Mouse (Mus musculus) Patski (cell line): Measurements from ENCODE around the gene Rps6ka4. TPM values are rescaled to one million over a fixed set of nuclear protein-coding genes. Genes with fewer than 3 reads are reported as not detected.

Experiments
- ATAC-seq: fragments of 100-300 bp; one replicate; pipeline ENCODE4 v1.8.0; 2021
- CTCF ChIA-PET: fragments of 350-600 bp; sonication (Branson Sonifier 250); formaldehyde crosslinking; loops from one replicate; lab custom pipeline; 2022; ENCODE audit warnings: inconsistent platforms; lab: Charles Lee
- POLR2A ChIA-PET: fragments of 350-600 bp; sonication (Branson Sonifier 250); formaldehyde crosslinking; loops from one replicate; lab custom pipeline; 2022; ENCODE audit warnings: antibody characterized with exemption, inconsistent platforms; lab: Charles Lee
- DNase-seq: peaks from one replicate; pipeline ENCODE4 v3.0.0-alpha.2; 2011; ENCODE audit warnings: low read depth, low spot score
- H3K27me3 ChIP-seq: fragments of 371-371 bp; one replicate; pipeline ENCODE4 v1.5.1; 2021
- CTCF ChIP-seq: fragments of 100-300 bp; IDR thresholded peaks from one replicate; pipeline ENCODE4 v1.5.1; 2021
- in situ Hi-C: fragments of 300-500 bp; cut with MboI; formaldehyde crosslinking; loops from 3 replicates; pipeline ENCODE4 v1.11.1; 2018; ENCODE audit warnings: low pct_unique_long_range_greater_than_20kb, mixed read lengths
- polyA plus RNA-seq: library from polyadenylated mRNA; unstranded; gene quantifications from one replicate; pipeline ENCODE4 v1.2.3, GENCODE M21; 2021

The Rps6ka4 gene
- 51.4 TPM for polyA plus RNA-seq

DNA sequence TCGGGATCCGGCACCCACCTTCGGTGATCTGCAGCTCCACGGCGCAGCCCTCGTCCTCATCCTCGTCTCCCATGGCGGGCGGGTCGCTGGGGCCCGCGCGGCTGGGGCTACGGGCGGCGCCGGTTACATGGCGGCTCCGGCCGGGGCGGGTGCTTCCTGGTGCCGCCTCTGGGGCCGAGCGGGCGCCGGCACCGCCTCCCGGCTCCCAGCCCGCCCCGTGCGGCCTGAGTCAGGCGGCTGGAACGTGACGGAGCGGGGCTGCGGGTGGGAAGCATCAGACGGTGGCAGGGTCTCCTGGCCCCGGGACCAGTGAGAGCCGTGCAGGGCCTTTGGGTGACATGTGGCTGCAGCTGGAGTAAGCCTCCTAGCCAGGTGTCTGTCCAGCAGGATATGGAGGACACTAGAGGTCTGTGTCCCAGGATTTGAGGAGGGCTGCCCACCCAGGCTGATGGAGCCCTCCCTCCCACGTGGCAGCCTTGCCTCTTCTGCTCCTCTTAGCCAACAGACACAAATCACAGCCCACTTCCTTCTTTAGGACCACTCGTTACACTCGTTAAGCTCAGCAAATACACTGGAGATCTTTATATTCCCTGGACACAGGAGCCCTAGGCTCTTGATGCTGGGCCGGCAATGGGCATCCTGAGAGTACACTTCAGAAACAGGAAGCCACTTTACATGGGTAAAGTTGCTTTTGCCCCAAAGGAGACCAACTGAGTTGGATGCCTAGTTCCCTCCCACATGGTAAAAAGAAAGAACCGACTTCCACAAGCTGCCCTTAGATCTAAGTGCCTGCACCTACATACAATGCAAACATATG, at the start of gene Rps6ka4:
Gene Rps6ka4 (minus strand): TSS at position 162 of the 817 bp plus-strand sequence.
- ChIA-PET POLR2A (interaction anchor here (0.7 to 1.2 kb wide), 7 partner anchors 10 to 130 kb away, joined by 3 to 7 read pairs (median 3); no protein-coding TSS in a partner anchor), CTCF (interaction anchor here (1.5 kb wide), 1 partner anchor 31 kb away, joined by 4 read pairs; no protein-coding TSS in a partner anchor)
- H3K27me3 ChIP-seq, result no peaks in the 10 kb centered on the region
- in situ Hi-C loops, result no loop called here
- no peak for TF ChIP-seq CTCF
- no peak for DNase-seq
- ATAC-seq, result peak; percentile 80

DNA sequence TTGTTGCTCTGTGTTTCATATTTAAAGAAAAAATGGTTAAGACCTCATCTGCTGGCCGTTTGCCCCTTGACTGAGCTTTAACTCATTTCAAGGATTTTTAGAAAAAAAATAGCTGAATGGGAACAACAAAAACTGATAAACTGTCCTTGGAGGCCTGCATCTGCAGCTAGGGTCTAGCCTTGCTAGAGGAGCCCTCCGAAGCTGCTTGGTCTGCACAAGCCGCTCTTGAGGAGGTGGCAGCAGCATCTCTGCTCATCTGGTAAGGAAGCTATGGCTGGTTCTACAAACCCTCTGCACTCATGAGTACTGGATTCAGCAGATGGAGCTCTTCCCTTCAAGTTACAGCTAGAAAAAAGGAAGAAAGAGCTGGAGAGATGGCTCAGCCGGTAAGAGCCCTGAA, 37.5 kb upstream of the Rps6ka4 start:
- CTCF ChIA-PET, result interaction anchor here (0.7 to 2.4 kb wide), 4 partner anchors 10 to 47 kb away, joined by 3 to 9 read pairs (median 4); no protein-coding TSS in a partner anchor

DNA sequence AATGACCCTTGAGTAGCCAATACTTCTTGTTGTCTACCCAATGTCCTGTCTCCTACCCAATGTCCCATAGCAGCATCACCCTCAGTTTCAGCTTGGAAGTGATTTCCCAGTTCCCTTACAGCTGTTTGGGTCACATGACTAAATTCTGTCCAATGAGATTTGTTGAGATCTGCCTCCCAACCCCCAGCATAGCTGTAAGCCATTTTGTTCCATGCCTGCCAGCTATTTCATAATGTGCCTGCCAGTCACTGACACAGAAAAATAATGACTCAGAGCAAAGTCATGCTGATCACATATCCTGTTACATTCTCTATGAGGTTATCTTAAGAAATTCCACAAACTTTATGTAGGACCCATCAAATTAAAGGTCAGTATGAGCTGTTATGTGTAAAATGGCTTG, 36.4 kb upstream of the Rps6ka4 start:
- TF ChIP-seq CTCF, result no peak
- no peaks in the 10 kb centered on the region for H3K27me3 ChIP-seq
- ChIA-PET CTCF (interaction anchor here (1.1 to 2.2 kb wide), 4 partner anchors 9 to 48 kb away, joined by 3 to 9 read pairs (median 4); no protein-coding TSS in a partner anchor), POLR2A (no interaction called here)
- in situ Hi-C loops, result no loop called here
- ATAC-seq (no peak), DNase-seq (peak; percentile 33)

More for the DNA sequence above, 37.5 kb upstream of the Rps6ka4 start:
- H3K27me3 ChIP-seq, result no peaks in the 10 kb centered on the region
- no peak for TF ChIP-seq CTCF
- ATAC-seq, result no peak
- in situ Hi-C loops, result no loop called here
- POLR2A ChIA-PET, result interaction anchor here (1.2 kb wide), 1 partner anchor 31 kb away, joined by 3 read pairs; the partner anchor contains the start of gene Trmt112
- no peak for DNase-seq

DNA sequence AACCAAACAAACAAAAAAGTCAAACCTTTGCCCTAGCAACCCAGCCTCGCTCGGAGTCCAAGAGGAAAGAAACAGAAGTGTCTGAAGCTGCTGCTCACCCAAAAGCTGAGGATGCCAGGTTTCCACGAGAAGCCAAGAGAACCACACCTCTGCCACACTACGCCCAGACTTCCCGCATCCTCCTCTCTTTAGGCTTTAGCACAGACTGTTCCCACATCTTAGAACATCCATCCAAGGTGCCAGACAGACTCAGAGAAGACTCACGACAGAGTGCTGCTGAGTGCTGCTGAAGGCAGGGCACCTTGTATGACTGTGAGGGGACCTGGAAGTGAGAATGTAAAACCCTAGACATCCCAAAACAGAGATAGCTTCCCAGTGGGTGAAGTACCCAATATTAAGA, 35.4 kb upstream of the Rps6ka4 start:
- no peaks in the 10 kb centered on the region for H3K27me3 ChIP-seq
- ChIA-PET CTCF (interaction anchor here (1.4 kb wide), 1 partner anchor 10 kb away, joined by 4 read pairs; no protein-coding TSS in a partner anchor), POLR2A (no interaction called here)
- TF ChIP-seq CTCF, result no peak
- no peak for DNase-seq
- ATAC-seq, result no peak
- in situ Hi-C loops, result no loop called here

DNA sequence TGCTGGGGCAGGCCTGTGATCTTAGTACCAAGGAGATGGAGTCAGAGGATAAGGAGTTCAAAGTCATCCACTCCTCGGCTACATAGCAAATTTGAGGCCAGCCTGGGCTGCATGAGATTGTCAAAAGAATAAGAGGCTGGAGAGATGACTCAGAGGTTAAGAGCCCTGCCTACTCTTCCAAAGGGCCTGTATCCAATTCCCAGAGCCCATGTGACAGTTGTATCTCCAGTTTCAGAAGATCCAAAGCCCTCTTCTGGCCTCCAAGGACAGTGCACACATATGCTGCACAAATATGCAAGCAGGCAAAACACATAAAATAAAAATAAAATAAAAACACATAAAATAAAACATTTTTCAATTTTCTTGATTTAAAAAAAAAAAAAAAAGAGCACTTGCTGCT, 33.8 kb upstream of the Rps6ka4 start:
- POLR2A ChIA-PET, result no interaction called here
- CTCF ChIA-PET, result interaction anchor here (1.1 kb wide), 1 partner anchor 17 kb away, joined by 3 read pairs; no protein-coding TSS in a partner anchor
- in situ Hi-C loops, result no loop called here

DNA sequence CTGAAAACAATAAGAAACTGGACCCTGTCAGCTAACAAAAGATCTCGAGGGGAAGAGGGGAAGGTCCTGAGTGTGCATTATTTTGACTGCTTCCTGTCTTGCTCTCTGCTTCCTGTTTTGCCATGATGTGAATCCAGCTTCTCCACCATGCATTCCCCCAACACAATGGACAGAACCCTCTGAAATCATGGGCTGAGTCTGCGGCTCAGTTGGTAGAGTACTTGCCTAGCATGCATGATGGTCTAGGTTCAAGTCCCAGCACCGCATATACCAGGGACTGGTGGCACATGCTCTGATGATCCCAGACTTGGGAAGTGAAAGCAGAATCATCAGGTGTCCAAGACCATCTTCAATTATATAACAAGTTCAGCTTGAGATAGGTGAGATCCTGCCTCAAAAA, 32.3 kb upstream of the Rps6ka4 start:
- CTCF ChIA-PET, result interaction anchor here (2.2 to 3.0 kb wide), 2 partner anchors 10 to 36 kb away, joined by 7 to 11 read pairs; partner anchors contain the start of gene Trmt112
- DNase-seq (no peak), ATAC-seq (no peak)
- POLR2A ChIA-PET, result interaction anchor here (0.9 to 1.3 kb wide), 2 partner anchors 36 to 37 kb away, joined by 3 to 5 read pairs; partner anchors contain the start of genes Prdx5 and Trmt112
- in situ Hi-C loops, result no loop called here
- no peak for TF ChIP-seq CTCF
- no peaks in the 10 kb centered on the region for H3K27me3 ChIP-seq

More for the DNA sequence above, 33.8 kb upstream of the Rps6ka4 start:
- H3K27me3 ChIP-seq, result no peaks in the 10 kb centered on the region
- no peak for ATAC-seq
- TF ChIP-seq CTCF, result peak; percentile 24
- no peak for DNase-seq

DNA sequence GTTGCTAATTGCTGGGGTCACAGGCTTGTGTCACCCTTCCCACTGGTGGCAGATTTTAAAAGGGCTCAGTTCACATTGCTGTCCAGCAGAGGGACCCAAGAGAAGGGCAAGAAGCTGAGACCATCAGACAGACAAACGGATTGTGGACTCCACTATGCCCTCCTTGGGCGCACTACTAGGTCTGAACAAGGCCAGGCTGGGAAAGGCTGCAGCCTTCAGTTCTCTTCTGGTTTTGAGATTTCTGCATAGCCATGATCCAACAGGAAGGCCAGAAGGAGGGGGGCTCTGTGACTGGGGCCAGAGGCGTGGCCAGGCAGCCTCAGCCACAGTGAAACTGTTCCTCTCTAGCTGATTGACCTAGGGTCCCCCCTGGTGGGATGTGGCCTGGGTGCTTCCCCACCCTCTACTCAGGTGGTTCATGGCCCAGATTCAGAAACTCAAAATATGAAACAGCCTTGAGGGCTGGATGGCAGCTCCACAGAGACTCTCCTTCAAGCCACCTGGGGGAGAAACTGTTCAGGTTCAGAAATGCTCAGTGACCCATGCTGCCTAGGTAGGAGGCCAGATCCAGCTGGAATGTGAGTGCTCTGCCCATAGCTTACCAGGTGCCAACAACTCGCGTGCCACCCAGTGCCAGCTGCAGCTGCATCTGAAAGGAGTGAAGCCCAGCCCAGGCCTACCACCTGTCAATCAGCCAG, 31.3 kb upstream of the Rps6ka4 start:
- ChIA-PET CTCF (interaction anchor here (1.0 to 3.0 kb wide), 6 partner anchors 11 to 37 kb away, joined by 3 to 11 read pairs (median 4); partner anchors contain the start of genes Rps6ka4 and Trmt112), POLR2A (interaction anchor here (0.9 to 1.3 kb wide), 3 partner anchors 37 to 70 kb away, joined by 3 to 5 read pairs (median 4); partner anchors contain the start of genes Bad, Gpr137, Prdx5 and Trmt112)
- no peak for DNase-seq
- in situ Hi-C loops, result no loop called here
- no peaks in the 10 kb centered on the region for H3K27me3 ChIP-seq
- ATAC-seq, result no peak
- TF ChIP-seq CTCF, result peak; percentile 73

DNA sequence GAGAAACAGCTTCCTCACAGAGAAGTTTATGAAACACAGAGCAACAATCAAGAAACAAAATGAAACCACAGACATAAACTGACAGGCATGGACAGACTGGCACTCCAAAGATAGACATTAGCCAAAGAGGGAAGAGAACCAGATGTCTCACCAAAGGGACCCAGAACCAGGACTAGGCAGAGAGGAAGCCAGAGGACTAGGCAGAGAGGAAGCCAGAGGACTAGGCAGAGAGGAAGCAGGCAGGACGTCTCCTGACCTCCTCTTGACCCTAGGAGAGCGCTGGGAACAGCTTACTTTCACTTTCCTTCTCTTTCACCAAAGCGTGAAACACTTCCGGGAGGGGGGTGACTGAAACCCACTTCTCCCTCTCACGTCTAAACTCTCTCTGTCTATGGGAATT, 28.9 kb upstream of the Rps6ka4 start:
- ATAC-seq (no peak), DNase-seq (no peak)
- TF ChIP-seq CTCF, result no peak
- in situ Hi-C loops, result no loop called here
- POLR2A ChIA-PET, result no interaction called here
- no peaks in the 10 kb centered on the region for H3K27me3 ChIP-seq
- CTCF ChIA-PET, result interaction anchor here (0.9 kb wide), 1 partner anchor 12 kb away, joined by 3 read pairs; no protein-coding TSS in a partner anchor

DNA sequence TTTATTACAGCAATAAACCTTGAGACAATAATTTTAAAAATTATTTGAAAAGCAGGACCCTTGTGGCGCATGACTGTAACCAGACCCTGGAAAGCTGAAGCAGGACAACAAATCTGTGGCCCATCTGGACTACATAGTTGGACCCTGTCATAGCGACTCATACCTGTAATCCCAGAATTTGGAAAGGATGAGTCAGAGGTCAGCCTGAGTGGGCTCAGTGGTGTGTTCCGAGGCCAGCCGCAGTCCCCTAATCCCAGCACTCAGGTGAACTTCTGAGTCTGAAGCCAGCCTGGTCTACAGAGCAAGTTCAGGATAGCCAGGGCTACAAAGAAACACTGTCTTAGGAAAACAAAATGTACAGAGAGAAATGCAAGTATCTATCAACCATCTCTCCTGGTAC, 21.0 kb upstream of the Rps6ka4 start:
- ChIA-PET POLR2A (no interaction called here), CTCF (no interaction called here)
- in situ Hi-C loops, result no loop called here
- H3K27me3 ChIP-seq, result no peaks in the 10 kb centered on the region
- ATAC-seq, result no peak
- DNase-seq, result no peak
- TF ChIP-seq CTCF, result no peak

DNA sequence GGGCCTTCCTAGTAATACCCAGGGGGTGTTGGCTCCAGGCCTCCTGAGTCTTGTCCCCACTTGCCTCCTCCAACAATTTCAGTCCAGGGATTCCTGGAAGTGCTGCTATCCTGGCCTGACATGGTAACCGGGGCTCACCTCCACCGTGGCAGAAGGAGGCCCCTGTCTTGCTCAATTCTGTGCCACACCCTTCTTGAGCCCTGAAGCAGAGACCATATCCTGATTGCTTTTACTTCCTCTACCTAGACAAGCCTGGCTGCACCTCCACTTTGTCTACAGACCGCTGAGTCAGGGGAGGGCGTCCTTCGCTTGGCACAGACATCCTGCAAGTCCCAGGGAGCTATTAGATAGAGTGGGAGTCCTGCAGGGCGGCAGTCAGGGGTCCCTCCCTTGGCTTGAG, 20.3 kb upstream of the Rps6ka4 start:
- no peaks in the 10 kb centered on the region for H3K27me3 ChIP-seq
- ATAC-seq, result no peak
- ChIA-PET POLR2A (no interaction called here), CTCF (no interaction called here)
- no peak for DNase-seq
- in situ Hi-C loops, result no loop called here
- TF ChIP-seq CTCF, result no peak
